Mouse (Mus musculus) testis, adult 2 months (tissue): Measurements from ENCODE around the gene Hsd11b1.

Experiments
- CTCF ChIP-seq: fragments of 200-500 bp; IDR thresholded peaks from 2 replicates; pipeline ENCODE4 v1.5.1; 2012; ENCODE audit warnings: low read depth, mild to moderate bottlenecking, inconsistent platforms, low read length, moderate library complexity; ENCODE audit not compliant: control insufficient read depth, insufficient read depth, insufficient replicate concordance
- POLR2A ChIP-seq: fragments of 200-500 bp; IDR thresholded peaks from 2 replicates; pipeline ENCODE4 v1.6.1; 2012; ENCODE audit warnings: low read depth, mild to moderate bottlenecking, inconsistent platforms, low read length, moderate library complexity; ENCODE audit not compliant: control insufficient read depth

DNA sequence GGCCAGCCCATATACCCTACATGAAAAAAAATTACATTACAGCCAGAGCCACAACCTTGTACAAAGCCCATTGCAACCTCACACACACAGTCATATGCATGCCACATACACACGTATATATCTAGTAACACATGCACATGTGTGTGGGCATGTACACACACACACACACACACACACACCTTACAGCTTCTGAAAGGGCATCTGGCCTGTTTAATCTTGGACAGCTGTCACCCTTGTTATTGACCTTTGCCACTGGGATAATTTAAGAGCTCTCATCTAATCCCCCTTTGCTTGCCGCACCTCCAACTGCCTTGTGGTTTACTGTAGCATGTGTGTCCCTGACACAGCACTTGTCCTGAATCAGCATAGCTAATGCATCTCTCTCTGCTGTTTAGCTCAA lies 60.1 kb downstream of the Hsd11b1 start:
- no peak for TF ChIP-seq CTCF
- no peak for TF ChIP-seq POLR2A
